13 mouse cellular contexts compared by ENCODE assay signal in the genomic region with DNA sequence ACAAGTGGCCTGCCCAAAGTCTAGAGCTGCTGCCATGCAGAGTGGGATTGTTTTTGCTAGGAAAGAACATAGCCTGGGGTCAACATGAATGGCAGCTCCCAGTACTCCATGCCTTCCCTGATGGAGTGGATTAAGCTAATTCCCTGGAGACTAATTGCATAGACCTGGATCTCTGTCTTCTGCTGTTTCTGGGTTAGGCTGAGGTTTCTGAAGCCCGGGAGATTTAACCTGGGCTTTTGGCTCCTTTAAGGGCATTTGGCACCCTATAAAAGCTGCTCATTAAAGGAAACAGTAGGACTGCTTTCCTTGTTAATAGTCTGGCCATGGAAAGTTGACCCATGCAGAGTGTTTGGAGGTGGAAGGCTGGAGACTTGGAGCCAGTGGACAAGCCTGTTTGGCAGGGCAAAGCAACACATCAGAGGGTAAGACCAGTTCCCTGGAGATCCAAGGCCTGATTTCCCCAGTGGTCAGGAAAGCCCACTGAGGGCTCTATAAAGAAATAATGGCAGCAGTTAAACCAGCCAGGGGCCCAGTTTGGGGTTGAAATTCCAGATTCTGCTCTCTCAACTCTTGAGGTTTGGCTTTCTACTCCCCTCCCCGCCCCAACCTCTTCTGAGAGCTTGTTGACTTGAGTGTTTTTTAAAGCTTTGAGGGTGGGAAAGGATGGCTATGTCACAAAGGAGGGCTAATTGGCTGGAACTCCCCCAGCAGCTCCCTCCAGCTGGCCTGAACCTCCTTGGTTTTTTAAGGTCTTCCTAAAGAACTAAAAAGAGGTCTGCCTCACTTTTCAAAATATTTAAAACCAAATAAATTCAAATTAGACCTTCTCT.
DNase-seq lines count a peak whose midpoint lies in the region; ATAC-seq lines count a peak whose summit lies in the region.
"Had no signal": no experiment of that assay in that cellular context is flagged by ENCODE, and none has a peak within 500 bp of the region (broad histone marks: within the 10 kb centered on the region; RNA-seq: fewer than 3 reads in every experiment).

No protein-coding gene starts in this region.

- no peaks in the 10 kb centered on the region for H3K27me3 ChIP-seq in kidney, embryonic 16.5 days (ENCODE audit: insufficient read depth, low read length)
- no peaks in the 10 kb centered on the region for H3K27me3 ChIP-seq in limb, embryonic 13.5 days

- H3K9me3 ChIP-seq in kidney, embryonic 16.5 days (ENCODE audit: low read length): no peaks in the 10 kb centered on the region
- no peaks in the 10 kb centered on the region for H3K9me3 ChIP-seq in limb, embryonic 13.5 days

- no peak overlapping the region for H3K4me3 ChIP-seq in kidney, embryonic 16.5 days (ENCODE audit: low read length)
- no peak overlapping the region for H3K4me3 ChIP-seq in limb, embryonic 13.5 days

- no peaks in the 10 kb centered on the region for H3K36me3 ChIP-seq in kidney, embryonic 16.5 days (ENCODE audit: insufficient read depth, low read length)
- no peaks in the 10 kb centered on the region for H3K36me3 ChIP-seq in limb, embryonic 13.5 days

- no peak for DNase-seq in kidney, adult 8-10 months
- DNase-seq in brain, embryonic 18.5 days (ENCODE audit: low read depth, low spot score): peak; percentile 2
- peak; percentile 19 to 42 for DNase-seq in layer of hippocampus, adult 18-20 months (ENCODE audit: low spot score in 2 of 2)
- DNase-seq in lung, postnatal 4 days: no peak
- DNase-seq in yolk sac, embryonic 10.5 days (ENCODE audit: low spot score): no peak
- no peak for DNase-seq in liver
- DNase-seq: adrenal gland, postnatal 36 days; cerebellum, adult 8-10 months; gastrocnemius, postnatal 25 days; thymus, postnatal 14 days had no signal

- ATAC-seq in kidney, embryonic 16.5 days (ENCODE audit: low FRiP score, low TSS enrichment): no peak
- peak; percentile 86 for ATAC-seq in limb, embryonic 13.5 days (ENCODE audit: low FRiP score, low read depth)

- WGBS in kidney, embryonic 16.5 days: 46% methylated on average over 2 of the region's 2 CpGs
- WGBS in limb, embryonic 13.5 days: 17% methylated on average over 2 of the region's 2 CpGs

- peaks cover 12% of the 10 kb centered on the region; the same call in 1 of the 2 replicates for H3K4me1 ChIP-seq in kidney, embryonic 16.5 days (ENCODE audit: insufficient read depth, low read length)
- peaks cover 43% of the 10 kb centered on the region for H3K4me1 ChIP-seq in limb, embryonic 13.5 days

- H3K27ac ChIP-seq in kidney, embryonic 16.5 days (ENCODE audit: low read length): peak overlapping the region; percentile 13; the same call in 1 of the 2 replicates
- H3K27ac ChIP-seq in limb, embryonic 13.5 days: peak overlapping the region; percentile 28; the same call in 1 of the 2 replicates

- H3K9ac ChIP-seq in kidney, embryonic 16.5 days (replicated peaks; ENCODE audit: low read length): no peak overlapping the region
- no peak overlapping the region for H3K9ac ChIP-seq in limb, embryonic 13.5 days

- H3K4me2 ChIP-seq in kidney, embryonic 16.5 days (replicated peaks; ENCODE audit: low read depth, low read length): no peak overlapping the region
- H3K4me2 ChIP-seq in limb, embryonic 13.5 days (replicated peaks): no peak overlapping the region
- H3K4me2 ChIP-seq: liver, embryonic 11.5 days had no signal

Comparison
In these comparisons a context has a peak if more than half of its experiments do, and no peak if none do; other contexts are left out.
1. DNase-seq: peak in brain, embryonic 18.5 days (single experiment) and layer of hippocampus, adult 18-20 months (2 of 2); none in kidney, adult 8-10 months (0 of 2), lung, postnatal 4 days (0 of 2), yolk sac, embryonic 10.5 days (single experiment) and liver (single experiment).